Mouse (Mus musculus): ENCODE data around the gene Tox4.
"Not testable (repeated sequence)": the region's sequence is repeated elsewhere in the genome, so short reads cannot be mapped to it uniquely, and the experiment has no call there.

The Tox4 gene

DNA sequence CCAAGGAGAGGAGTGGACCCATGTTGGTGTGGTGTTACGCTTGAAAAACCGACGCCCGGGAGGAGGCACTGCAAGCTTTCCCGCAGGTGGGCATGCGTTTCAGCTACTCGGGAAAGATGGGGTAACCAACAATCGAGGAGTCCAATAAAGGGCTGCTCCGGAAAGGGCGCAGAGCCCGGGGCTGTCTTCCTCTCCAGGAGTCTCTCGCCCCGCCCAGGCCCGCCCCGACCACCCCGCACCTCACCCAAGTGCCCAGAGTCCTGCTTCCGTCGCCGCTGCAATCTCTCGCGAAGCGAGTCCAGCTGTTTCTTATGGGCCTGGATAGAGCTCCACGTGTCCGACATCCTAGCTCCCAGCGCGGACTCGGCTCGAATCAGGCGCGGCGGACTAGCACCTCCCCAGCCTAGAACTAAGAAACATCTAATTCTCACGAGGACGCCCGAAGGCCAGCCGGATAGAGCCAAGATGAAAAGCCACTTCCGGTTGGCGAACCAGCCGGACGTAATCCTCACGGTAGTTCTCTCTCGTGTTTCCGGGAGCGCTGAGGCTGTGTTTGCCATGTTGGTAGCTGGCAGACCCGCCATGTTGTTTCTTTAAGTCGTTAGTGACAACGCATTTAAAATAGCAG, 25.8 kb downstream of the Tox4 start, which contains the start of gene Mettl3:
Mettl3 (minus strand) TSS at position 485 of the 628 bp plus-strand sequence.
- Histone ChIP-seq H3K36me3 (ENCODE audit: insufficient read depth, low read length) (peaks cover 23% of the 10 kb centered on the region), H3K4me1 (replicated peaks; ENCODE audit: low read depth, low read length) (peaks cover 24% of the 10 kb centered on the region), H3K4me3 (replicated peaks; ENCODE audit: low read length) (peak within 1 kb of the TSS; percentile 90), H3K9me3 (ENCODE audit: low read length) (no peaks in the 10 kb centered on the region), H3K27me3 (ENCODE audit: insufficient read depth, low read length) (no peaks in the 10 kb centered on the region)
- TF ChIP-seq NANOG (IDR thresholded peaks at IDR 0.05; ENCODE audit: borderline replicate concordance, low read length) (no peak), CTCF (conservative IDR thresholded peaks at IDR 0.05; ENCODE audit: low read length) (no peak), POU5F1 (IDR thresholded peaks at IDR 0.05; ENCODE audit: borderline replicate concordance, low read length) (no peak)

- Histone ChIP-seq H3K4me1 (replicated peaks; ENCODE audit: low read depth, low read length) (peaks cover 24% of the 10 kb centered on the region), H3K27me3 (ENCODE audit: insufficient read depth, low read length) (no peaks in the 10 kb centered on the region), H3K36me3 (ENCODE audit: insufficient read depth, low read length) (peaks cover 13% of the 10 kb centered on the region), H3K4me3 (replicated peaks; ENCODE audit: low read length) (no peak overlapping the region), H3K9me3 (ENCODE audit: low read length) (no peaks in the 10 kb centered on the region)
- no peak for TF ChIP-seq CTCF (conservative IDR thresholded peaks at IDR 0.05; ENCODE audit: low read length)
- TF ChIP-seq POU5F1 (IDR thresholded peaks at IDR 0.05; ENCODE audit: borderline replicate concordance, low read length), result no peak
- no peak for TF ChIP-seq NANOG (IDR thresholded peaks at IDR 0.05; ENCODE audit: borderline replicate concordance, low read length)
These were observed 27.2 kb downstream of the Tox4 start for GRCm38 (mm10) chr14:52306100-52306499.

DNA sequence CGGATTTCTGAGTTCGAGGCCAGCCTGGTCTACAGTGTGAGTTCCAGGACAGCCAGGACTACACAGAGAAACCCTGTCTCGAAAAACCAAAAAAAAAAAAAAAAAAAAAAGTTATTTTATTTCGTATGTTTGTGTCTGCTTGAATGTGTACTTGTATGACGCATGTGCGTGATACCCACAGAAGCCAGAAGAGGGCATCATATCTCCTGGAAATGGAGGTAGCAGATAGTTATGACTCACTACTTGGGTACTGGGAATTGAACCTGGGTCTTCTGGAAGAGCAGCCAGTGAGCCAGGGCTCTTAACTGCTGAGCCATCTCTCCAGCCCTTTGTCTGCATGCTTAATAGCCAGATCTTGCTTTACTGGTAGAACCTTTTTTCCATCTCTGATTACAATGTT, 31.4 kb downstream of the Tox4 start:
- peaks cover 43% of the 10 kb centered on the region for H3K4me1 ChIP-seq (replicated peaks; ENCODE audit: low read depth, low read length)
- H3K27me3 ChIP-seq (ENCODE audit: insufficient read depth, low read length), result peaks cover 41% of the 10 kb centered on the region
- not testable (repeated sequence) for H3K9me3 ChIP-seq (ENCODE audit: low read length); H3K36me3 ChIP-seq (ENCODE audit: insufficient read depth, low read length); H3K4me3 ChIP-seq (replicated peaks; ENCODE audit: low read length)
- peak; percentile 47 for TF ChIP-seq CTCF (conservative IDR thresholded peaks at IDR 0.05; ENCODE audit: low read length)

GRCm38 (mm10) chr14:52310906-52311305, 32.0 kb downstream of the Tox4 start:
- Histone ChIP-seq H3K4me1 (replicated peaks; ENCODE audit: low read depth, low read length) (peaks cover 45% of the 10 kb centered on the region), H3K4me3 (replicated peaks; ENCODE audit: low read length) (no peak overlapping the region), H3K27me3 (ENCODE audit: insufficient read depth, low read length) (peaks cover 47% of the 10 kb centered on the region), H3K9me3 (ENCODE audit: low read length) (no peaks in the 10 kb centered on the region), H3K36me3 (ENCODE audit: insufficient read depth, low read length) (peaks cover 6% of the 10 kb centered on the region; the same call in 1 of the 2 replicates)
- TF ChIP-seq NANOG (IDR thresholded peaks at IDR 0.05; ENCODE audit: borderline replicate concordance, low read length) (no peak), POU5F1 (IDR thresholded peaks at IDR 0.05; ENCODE audit: borderline replicate concordance, low read length) (no peak), CTCF (conservative IDR thresholded peaks at IDR 0.05; ENCODE audit: low read length) (no peak)

DNA sequence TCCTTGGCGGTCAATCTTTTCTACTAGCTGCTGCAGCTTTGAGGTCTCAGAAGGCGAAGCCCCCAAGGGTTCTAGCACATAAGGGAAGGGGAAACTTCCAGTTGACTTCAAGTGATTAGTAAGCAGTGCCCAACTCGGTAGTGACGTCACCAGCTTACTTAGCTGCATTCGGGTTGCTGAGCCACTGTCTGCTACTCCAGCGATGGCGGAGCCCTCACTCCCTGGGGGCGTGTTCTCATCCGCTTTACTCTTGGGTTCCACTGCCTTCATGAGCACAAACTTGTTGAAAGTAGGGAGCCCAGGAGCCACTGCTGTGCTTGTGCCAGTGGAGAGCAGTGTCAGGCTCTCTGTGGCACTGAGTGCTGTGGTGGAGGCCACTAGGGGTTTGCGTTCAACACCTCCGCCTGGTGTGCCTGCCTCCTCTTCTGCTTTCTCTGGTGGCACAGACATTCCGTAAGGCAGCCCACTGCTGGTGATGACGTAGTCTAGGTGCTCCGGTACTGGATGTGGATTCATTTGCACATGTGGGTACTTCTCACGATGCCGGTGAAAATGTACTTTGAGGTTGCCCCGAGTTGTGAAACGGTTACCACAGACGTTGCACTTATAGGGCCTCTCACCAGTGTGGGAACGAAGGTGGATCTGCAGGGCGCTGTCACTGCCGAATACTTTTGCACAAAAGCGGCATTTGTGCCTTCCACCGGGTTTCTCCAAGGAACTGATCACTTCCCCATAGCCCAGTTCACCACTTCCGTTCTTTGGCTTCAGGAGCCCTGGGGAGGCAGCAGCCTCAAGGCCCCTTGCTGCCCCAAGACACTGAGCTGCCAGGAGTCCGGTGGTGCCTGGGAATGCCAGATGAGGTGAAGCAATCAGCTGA, 35.2 kb downstream of the Tox4 start:
- peaks cover 43% of the 10 kb centered on the region for H3K4me1 ChIP-seq (replicated peaks; ENCODE audit: low read depth, low read length)
- peaks cover 6% of the 10 kb centered on the region; the same call in 1 of the 2 replicates for H3K36me3 ChIP-seq (ENCODE audit: insufficient read depth, low read length)
- peaks cover 47% of the 10 kb centered on the region for H3K27me3 ChIP-seq (ENCODE audit: insufficient read depth, low read length)
- H3K9me3 ChIP-seq (ENCODE audit: low read length), result no peaks in the 10 kb centered on the region
- peak overlapping the region; percentile 90 for H3K4me3 ChIP-seq (replicated peaks; ENCODE audit: low read length)
- TF ChIP-seq CTCF (conservative IDR thresholded peaks at IDR 0.05; ENCODE audit: low read length), result no peak
- TF ChIP-seq NANOG (IDR thresholded peaks at IDR 0.05; ENCODE audit: borderline replicate concordance, low read length), result no peak

GRCm38 (mm10) chr14:52314808-52315150, 35.8 kb downstream of the Tox4 start:
- Histone ChIP-seq H3K4me3 (replicated peaks; ENCODE audit: low read length) (peak overlapping the region; percentile 90), H3K9me3 (ENCODE audit: low read length) (no peaks in the 10 kb centered on the region), H3K4me1 (replicated peaks; ENCODE audit: low read depth, low read length) (peaks cover 49% of the 10 kb centered on the region), H3K36me3 (ENCODE audit: insufficient read depth, low read length) (peaks cover 6% of the 10 kb centered on the region; the same call in 1 of the 2 replicates), H3K27me3 (ENCODE audit: insufficient read depth, low read length) (peaks cover 47% of the 10 kb centered on the region)
- TF ChIP-seq CTCF (conservative IDR thresholded peaks at IDR 0.05; ENCODE audit: low read length) (no peak), NANOG (IDR thresholded peaks at IDR 0.05; ENCODE audit: borderline replicate concordance, low read length) (no peak), POU5F1 (IDR thresholded peaks at IDR 0.05; ENCODE audit: borderline replicate concordance, low read length) (no peak)

DNA sequence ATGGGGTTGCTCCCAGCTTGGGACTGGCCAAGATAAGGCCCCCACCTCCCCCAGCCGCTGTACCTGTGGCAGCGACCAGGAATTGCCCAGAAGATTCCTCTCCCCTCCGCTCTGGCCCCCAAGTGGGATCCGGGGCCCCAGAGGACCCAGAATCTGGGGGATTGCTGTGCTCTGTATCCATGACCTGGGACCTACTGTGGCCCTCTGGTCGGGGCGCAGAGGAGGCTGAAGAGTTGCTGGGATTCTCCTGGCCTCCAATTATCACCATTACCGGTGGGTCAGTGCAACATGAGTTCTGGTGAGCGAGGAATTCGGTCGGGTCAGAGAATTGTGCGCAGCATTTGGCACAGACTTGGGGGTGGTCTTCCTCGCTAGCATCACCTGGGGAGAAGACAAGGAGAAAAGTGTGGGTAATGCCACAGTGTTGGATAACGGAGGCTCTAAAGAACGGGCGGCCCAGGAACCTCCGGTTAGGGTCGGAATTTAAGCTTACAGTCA, 36.4 kb downstream of the Tox4 start:
- no peaks in the 10 kb centered on the region for H3K9me3 ChIP-seq (ENCODE audit: low read length)
- H3K4me1 ChIP-seq (replicated peaks; ENCODE audit: low read depth, low read length), result peaks cover 49% of the 10 kb centered on the region
- H3K27me3 ChIP-seq (ENCODE audit: insufficient read depth, low read length), result peaks cover 49% of the 10 kb centered on the region
- H3K36me3 ChIP-seq (ENCODE audit: insufficient read depth, low read length), result peaks cover 6% of the 10 kb centered on the region; the same call in 1 of the 2 replicates
- TF ChIP-seq NANOG (IDR thresholded peaks at IDR 0.05; ENCODE audit: borderline replicate concordance, low read length) (no peak), CTCF (conservative IDR thresholded peaks at IDR 0.05; ENCODE audit: low read length) (no peak), POU5F1 (IDR thresholded peaks at IDR 0.05; ENCODE audit: borderline replicate concordance, low read length) (no peak)
- H3K4me3 ChIP-seq (replicated peaks; ENCODE audit: low read length), result peak overlapping the region; percentile 90

DNA sequence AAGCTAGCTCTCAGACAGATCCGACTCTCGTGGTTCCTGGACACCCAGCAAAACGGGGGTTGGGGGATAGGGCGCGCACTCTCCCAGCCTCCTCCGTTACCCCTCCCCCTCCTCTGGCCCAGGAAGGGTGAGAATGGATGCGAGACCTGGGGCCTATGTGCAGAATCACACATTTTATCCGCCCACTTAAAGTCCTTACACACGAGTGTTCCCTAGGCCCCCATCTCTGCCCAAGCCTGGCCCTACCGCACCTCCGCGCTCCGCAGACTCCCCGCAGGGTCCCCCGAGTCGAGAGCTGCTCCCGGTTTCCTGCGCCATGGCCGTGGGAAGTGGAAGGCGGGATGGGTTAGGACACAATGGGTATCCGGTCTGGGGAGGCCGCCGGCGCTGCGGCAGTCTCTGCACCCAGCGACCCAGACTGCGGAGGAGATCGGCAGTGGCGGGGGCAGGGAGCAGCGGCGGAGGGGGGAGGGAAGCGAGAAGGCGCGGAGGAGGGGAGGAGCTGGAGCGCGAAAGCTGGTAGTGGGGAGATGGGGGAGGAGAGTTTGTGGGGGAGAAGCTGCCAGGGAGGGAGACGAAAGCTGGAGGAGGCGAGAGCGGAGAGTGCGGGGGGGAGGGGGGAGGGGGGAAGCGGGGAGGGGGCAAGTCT, 37.0 kb downstream of the Tox4 start:
- TF ChIP-seq NANOG (IDR thresholded peaks at IDR 0.05; ENCODE audit: borderline replicate concordance, low read length) (no peak), POU5F1 (IDR thresholded peaks at IDR 0.05; ENCODE audit: borderline replicate concordance, low read length) (no peak), CTCF (conservative IDR thresholded peaks at IDR 0.05; ENCODE audit: low read length) (no peak)
- Histone ChIP-seq H3K27me3 (ENCODE audit: insufficient read depth, low read length) (peaks cover 49% of the 10 kb centered on the region), H3K36me3 (ENCODE audit: insufficient read depth, low read length) (peaks cover 6% of the 10 kb centered on the region; the same call in 1 of the 2 replicates), H3K9me3 (ENCODE audit: low read length) (no peaks in the 10 kb centered on the region), H3K4me1 (replicated peaks; ENCODE audit: low read depth, low read length) (peaks cover 49% of the 10 kb centered on the region), H3K4me3 (replicated peaks; ENCODE audit: low read length) (peak overlapping the region; percentile 90)
